In the genomic region with DNA sequence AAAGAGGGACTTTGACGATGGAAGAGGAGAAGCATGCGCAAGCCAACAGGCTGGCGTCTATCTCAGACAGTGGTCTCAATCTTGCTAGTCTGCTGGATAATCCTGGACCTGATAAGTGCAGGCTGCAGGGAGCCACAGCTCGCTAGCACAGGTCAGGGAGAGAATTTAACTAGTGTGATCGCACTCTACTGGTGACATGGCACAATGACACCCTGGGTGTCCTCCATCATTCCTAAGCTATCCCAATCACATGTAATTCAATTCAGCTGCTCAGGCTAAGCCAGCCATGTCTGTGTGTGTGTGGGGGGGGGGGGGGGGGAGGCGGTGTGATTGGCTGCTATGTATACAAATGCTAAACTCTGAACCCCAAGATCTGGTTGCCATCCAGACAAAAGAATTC, we compare ENCODE assay signal across 8 mouse cellular contexts. TPM values are rescaled to one million over a fixed set of nuclear protein-coding genes. Genes with fewer than 3 reads are reported as not detected.
DNase-seq lines count a peak whose midpoint lies in the region; ATAC-seq lines count a peak whose summit lies in the region.
"Had no signal": no experiment of that assay in that cellular context is flagged by ENCODE, and none has a peak within 500 bp of the region (broad histone marks: within the 10 kb centered on the region; RNA-seq: fewer than 3 reads in every experiment).

No protein-coding gene starts in this region.

- H3K27ac ChIP-seq in midbrain, embryonic 16.5 days (ENCODE audit: low read length) = no peak overlapping the region

- peak; percentile 20 for DNase-seq in thymus, postnatal 4 days
- DNase-seq in thymus, postnatal 0 days (ENCODE audit: low spot score) = no peak
- DNase-seq in cerebellum, adult 8-10 months = peak; percentile 70
- DNase-seq in forelimb bud, embryonic 11.5 days (ENCODE audit: low read depth, low spot score) = peak; percentile 29
- DNase-seq in layer of hippocampus, postnatal 10 days (ENCODE audit: low spot score in 2 of 2) = peak; percentile 54 to 62
- no peak for DNase-seq in gastrocnemius, postnatal 4 days (ENCODE audit: low spot score in 2 of 2)

- H3K9ac ChIP-seq in midbrain, embryonic 16.5 days (ENCODE audit: low read depth, low read length) = no peak overlapping the region

- no peaks in the 10 kb centered on the region for H3K9me3 ChIP-seq in midbrain, embryonic 16.5 days (replicated peaks; ENCODE audit: control insufficient read depth, low read length, poor library complexity, severe bottlenecking)

- H3K36me3 ChIP-seq in midbrain, embryonic 16.5 days (ENCODE audit: control insufficient read depth, insufficient read depth, low read length) = no peaks in the 10 kb centered on the region

- ATAC-seq in midbrain, embryonic 16.5 days = peak; percentile 76; the same call in 1 of the 2 replicates

- H3K27me3 ChIP-seq in midbrain, embryonic 16.5 days (ENCODE audit: control insufficient read depth, insufficient read depth, low read depth, low read length) = no peaks in the 10 kb centered on the region

- H3K4me3 ChIP-seq in midbrain, embryonic 16.5 days (ENCODE audit: low read depth, low read length) = no peak overlapping the region

- no peak overlapping the region for H3K4me2 ChIP-seq in midbrain, embryonic 16.5 days (ENCODE audit: low read length)

- WGBS in midbrain, embryonic 16.5 days = 7% methylated on average over 6 of the region's 6 CpGs

- no peaks in the 10 kb centered on the region for H3K4me1 ChIP-seq in midbrain, embryonic 16.5 days (ENCODE audit: control insufficient read depth, insufficient read depth, low read length)

RNA-seq across cellular contexts. Expression of a gene that starts 6.6 kb away (rescaled TPM):
- polyA plus RNA-seq in thymus, postnatal 0 days (2015; fragmentation: Nextera tagmentation; extraction: Ambion mirVana) = not detected in 2 replicates
- total RNA-seq in layer of hippocampus, postnatal 10 days (2021) = not detected
- polyA plus RNA-seq in midbrain, embryonic 16.5 days (2015; fragmentation: Nextera tagmentation; extraction: Ambion mirVana) = not detected in 2 replicates
- total RNA-seq in gastrocnemius, postnatal 4 days (2021) = not detected
- polyA plus RNA-seq: heart, embryonic 14.5 days had no signal

RNA-seq across cellular contexts. Expression of a gene that starts 31.3 kb away (rescaled TPM):
- 0.66 and 1.0 TPM in 2 replicates for polyA plus RNA-seq in thymus, postnatal 0 days (2015; fragmentation: Nextera tagmentation; extraction: Ambion mirVana)
- 10 to 100 TPM; 17.6 to 17.9 TPM for total RNA-seq in layer of hippocampus, postnatal 10 days (2021)
- 2.9 and 3.3 TPM in 2 replicates for polyA plus RNA-seq in midbrain, embryonic 16.5 days (2015; fragmentation: Nextera tagmentation; extraction: Ambion mirVana)
- 10 to 100 TPM; 25.7 to 26.6 TPM for total RNA-seq in gastrocnemius, postnatal 4 days (2021)

RNA-seq across cellular contexts. Expression of a gene that starts 46.3 kb away (rescaled TPM):
- 63.7 and 66.8 TPM in 2 replicates for polyA plus RNA-seq in thymus, postnatal 0 days (2015; fragmentation: Nextera tagmentation; extraction: Ambion mirVana)
- total RNA-seq in layer of hippocampus, postnatal 10 days (2021) = 10 to 100 TPM; 27.7 to 31.5 TPM
- polyA plus RNA-seq in midbrain, embryonic 16.5 days (2015; fragmentation: Nextera tagmentation; extraction: Ambion mirVana) = 27.3 and 27.9 TPM in 2 replicates
- 10 to 100 TPM; 18.9 to 20.7 TPM for total RNA-seq in gastrocnemius, postnatal 4 days (2021)

RNA-seq across cellular contexts. Expression of a gene that starts 48.9 kb away (rescaled TPM):
- polyA plus RNA-seq in thymus, postnatal 0 days (2015; fragmentation: Nextera tagmentation; extraction: Ambion mirVana) = 0.82 and 1.7 TPM in 2 replicates
- under 1 TPM; 0.16 to 0.53 TPM for total RNA-seq in layer of hippocampus, postnatal 10 days (2021)
- polyA plus RNA-seq in midbrain, embryonic 16.5 days (2015; fragmentation: Nextera tagmentation; extraction: Ambion mirVana) = 1.2 and 1.8 TPM in 2 replicates
- total RNA-seq in gastrocnemius, postnatal 4 days (2021) = under 1 TPM; 0.32 to 0.41 TPM

Comparison
In these comparisons a context has a peak if more than half of its experiments do, and no peak if none do; other contexts are left out.
1. DNase-seq: peak in thymus, postnatal 4 days (single experiment), cerebellum, adult 8-10 months (single experiment), forelimb bud, embryonic 11.5 days (single experiment) and layer of hippocampus, postnatal 10 days (2 of 2); none in thymus, postnatal 0 days (single experiment) and gastrocnemius, postnatal 4 days (0 of 2).